Mouse (Mus musculus) adrenal gland, adult 8-10 months (tissue): Measurements from ENCODE around the gene Fbxw8. TPM values are rescaled to one million over a fixed set of nuclear protein-coding genes. Genes with fewer than 3 reads are reported as not detected.

Source experiments
- DNase-seq: peaks from one replicate; pipeline ENCODE4 v3.0.0; 2022
- total RNA-seq, 4 experiments: library from RNA; stranded (reverse); gene quantifications; 2 replicates each; pipeline ENCODE4 v1.2.4; 2022

Gene Fbxw8
- total RNA-seq, 4 experiments from 2014 or later, result 47.0 to 57.6 (median 51.7) TPM

DNA sequence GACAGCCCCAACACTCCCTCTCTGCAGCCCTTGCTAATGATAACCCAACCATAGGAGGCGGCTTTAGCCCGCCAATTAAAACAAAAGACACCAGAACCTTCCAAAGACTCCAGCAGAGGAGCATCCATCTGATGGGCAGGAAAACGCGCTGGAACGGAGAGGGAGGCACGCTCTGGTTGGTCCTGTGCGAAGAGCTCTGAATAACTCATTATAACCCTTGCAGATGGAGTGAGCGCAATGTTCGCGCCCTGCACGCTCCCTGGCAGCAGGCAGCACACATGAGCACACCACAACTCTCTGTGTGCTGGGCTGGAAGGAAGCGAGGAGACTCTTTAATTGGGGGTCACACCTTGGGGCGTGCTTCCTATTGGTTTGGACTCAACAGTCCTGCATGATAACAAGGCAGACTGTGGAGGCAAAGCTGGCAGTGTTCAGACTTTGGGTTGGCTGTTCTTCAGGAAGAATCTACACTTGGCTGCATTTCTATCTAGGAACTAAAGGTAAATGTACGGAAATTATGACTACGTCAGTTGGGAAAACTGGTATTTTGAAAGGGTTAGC is 82.0 kb downstream of the Fbxw8 start:
- no peak for DNase-seq

DNA sequence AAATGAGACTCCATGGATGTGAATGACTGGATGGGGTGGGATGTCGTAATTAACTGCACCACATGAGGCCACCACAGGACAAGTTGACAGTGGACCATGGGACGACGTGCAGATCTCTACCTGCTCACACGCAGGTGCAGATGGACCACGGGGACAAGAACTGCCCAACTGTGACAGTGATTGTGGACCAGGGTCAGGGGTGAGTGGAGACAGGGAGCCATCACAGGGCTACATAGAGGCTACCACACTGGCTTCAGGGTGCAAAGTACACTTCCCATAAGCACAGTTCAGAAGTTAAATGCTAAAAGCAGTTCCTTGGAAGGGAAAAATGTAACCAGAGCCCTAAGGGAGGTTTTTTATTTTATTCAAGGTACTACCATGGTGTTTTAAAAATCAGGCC is 83.5 kb downstream of the Fbxw8 start:
- DNase-seq, result no peak

DNA sequence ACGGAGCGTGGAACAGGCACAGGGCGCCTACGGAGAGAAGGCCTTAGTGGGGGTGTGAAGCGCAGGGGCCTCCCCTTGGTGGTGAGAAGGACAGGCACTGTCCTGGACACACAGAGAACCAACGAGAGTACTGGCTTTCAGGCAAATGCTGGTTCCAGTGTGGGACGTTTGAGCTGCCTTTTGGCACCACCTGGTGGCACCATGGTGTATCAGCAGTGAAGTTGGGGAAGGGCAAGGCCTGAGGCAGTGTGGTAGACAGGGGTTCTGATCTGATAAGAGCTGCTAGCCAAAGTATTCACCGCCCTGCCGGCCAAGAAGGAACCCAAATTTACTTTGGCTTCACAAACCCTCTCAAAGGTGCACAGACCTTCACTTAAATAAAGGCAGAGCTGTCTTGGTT is 85.9 kb downstream of the Fbxw8 start:
- DNase-seq, result peak; percentile 72

DNA sequence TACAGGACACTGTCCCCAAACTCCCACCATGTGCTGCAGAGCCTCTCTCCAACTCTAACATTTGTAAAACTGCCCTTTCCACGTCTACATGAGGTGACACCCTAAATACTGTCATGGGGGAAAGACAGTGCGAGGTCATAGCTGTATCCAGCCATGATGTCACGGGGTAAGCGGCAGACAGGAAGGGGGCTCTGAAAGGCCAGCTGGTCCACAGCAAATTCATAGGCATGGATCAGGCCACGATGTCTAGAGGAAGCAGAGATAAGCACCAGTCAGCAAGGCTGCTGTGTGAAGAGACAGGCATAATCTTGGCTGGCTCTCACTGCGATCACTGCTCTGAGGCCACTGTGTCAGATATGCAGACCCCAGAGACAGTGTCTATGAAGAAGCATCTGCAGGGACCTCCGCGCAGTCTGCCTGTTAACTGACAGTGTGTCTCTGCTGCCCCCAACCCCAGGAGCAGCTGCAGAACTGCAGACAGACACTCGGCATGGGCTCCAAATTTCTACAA is 87.2 kb downstream of the Fbxw8 start:
- DNase-seq, result no peak

DNA sequence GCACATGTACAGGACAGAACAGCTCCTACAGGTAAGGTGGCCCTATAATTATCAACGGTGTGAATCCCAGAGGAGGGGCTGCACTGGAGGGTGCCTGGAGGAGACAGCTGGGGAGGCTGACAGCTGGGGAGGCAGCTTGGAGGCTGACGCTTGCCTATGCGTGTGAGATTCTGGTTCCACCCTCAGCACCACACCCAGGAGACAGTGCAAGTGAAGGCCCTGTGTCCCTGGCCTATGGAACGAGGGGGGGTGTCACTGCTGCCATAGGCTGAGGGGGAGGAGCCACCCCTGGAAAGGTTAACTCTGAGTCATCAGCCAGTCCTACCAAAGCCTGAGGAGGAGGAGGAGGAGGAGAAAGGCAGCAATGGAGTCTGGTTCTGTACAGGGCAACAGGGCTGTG is 87.7 kb downstream of the Fbxw8 start:
- DNase-seq, result peak; percentile 60

DNA sequence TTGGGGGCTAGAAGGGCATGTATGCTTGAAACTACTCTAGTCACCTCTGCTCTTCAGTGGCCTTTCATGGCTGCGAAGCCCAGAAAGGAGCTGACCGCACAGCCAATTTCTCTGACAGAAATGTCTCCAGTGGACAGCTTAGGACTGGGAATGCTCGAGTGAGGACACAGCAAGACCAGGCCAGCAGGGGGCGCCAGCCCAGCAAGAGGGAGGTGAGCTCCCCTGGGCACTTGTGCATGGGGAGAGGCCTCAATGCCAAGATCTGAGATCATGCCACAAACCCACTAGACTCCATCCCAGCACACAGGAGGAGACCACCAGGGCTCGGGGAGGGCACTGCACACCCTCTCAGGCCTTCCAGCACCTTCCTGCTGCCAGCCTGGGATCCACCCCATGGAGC is 88.4 kb downstream of the Fbxw8 start:
- peak; percentile 69 for DNase-seq

DNA sequence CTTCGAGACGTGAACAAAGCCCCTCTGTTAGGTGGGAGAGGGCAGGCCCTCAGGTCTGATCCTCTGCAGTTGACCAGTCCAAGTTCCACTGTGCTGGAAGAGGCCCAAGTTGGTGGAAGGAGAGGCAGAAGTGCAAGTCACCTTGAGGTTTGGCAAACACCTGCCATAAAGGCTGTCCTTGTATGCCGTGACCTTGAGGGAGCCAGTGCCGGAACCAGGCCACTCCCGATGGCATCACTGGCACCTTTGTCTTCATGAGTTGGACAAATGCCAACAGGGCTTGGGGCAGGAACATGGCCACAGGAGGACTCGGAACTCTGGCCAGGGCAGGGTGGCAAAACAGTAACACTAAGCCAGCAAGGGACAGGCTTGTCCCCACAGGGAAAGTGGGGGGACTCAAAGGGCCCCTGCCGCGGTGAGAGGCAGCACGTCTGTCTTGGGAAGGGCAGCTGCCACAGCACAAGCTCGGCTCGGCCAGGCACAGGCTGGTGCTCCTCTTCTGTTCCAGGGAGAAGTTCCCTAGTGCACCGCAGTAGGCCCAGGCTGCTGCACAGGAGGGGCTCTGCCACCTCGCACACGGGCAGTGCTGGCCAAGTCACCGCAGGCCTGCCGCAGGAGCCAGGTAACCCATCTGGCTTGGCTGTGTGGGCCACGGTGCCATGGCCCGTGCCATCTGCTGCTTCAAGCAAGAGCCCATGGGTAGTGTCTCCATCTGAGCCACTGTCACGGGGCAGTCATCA is 89.6 kb downstream of the Fbxw8 start:
- peak; percentile 49 for DNase-seq

DNA sequence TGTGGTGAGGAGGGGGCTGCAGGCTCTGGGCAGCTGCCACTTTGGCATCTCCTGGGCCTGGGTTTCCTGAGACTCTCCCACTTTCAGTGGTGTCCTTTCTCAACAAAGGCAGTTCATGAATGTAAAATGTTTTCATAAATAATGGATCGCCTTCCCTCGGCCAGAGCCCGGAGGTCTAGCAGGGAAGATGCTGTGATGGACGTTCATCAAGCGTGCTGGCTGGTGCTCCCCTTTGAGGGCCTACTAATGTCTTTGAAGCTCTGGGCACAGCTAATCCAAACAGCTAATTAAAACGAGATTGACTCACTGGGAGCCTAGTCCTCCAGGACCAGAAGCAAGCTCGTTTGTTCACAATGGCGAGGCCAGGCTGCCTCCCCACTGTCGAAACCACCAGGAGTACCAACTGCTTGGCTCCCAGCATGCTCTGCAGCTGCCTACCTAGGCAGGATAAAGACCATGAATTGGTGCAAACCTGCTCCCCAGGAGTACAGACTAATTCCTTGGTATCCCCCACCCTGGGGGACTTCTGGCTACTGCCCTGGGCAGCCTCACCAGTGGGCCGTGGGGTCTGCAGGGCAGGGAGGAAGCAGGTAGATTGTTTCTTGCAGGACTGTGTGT is 90.9 kb downstream of the Fbxw8 start:
- DNase-seq, result no peak

DNA sequence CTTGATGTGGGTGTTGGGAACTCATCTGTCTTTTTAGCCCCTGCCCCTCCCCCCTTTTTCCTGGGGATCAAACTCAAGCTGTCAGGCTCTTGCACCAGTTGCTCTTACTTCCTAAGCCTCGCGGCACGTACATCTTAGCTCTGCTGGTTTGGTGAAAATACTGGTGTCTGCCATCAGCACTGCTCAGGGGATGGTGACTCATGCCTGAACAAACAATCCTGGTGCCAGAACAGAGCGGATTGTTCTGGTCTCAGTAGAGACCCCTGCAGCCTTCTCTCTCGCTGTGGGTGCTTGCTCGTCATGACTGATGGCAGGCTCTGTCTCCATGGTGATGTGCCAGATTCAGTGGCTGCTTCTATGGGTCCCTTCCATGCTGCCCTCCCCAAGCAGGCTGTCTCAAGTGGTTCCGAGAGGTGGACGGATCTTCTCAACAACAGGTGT is 92.1 kb downstream of the Fbxw8 start:
- DNase-seq, result no peak

DNA sequence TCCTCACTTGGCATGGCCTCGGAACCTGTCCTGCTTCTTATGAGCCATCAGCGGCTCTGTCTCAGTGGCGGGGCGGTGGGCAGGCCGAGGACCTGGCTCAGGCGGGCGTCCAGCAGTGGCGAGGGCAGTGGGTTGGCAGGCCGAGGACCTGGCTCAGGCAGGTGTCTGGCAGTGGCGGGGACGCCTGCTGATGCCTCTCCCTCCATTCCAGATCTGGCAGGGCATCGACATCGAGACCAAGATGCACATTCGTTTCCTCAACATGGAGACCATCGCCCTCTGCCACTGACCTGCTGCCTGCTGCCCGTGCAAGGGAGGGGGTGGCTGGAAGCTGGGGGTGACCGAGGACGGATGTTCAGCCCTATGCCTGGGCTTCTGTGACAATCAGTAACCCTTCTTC is 93.9 kb downstream of the Fbxw8 start:
- DNase-seq, result no peak

DNA sequence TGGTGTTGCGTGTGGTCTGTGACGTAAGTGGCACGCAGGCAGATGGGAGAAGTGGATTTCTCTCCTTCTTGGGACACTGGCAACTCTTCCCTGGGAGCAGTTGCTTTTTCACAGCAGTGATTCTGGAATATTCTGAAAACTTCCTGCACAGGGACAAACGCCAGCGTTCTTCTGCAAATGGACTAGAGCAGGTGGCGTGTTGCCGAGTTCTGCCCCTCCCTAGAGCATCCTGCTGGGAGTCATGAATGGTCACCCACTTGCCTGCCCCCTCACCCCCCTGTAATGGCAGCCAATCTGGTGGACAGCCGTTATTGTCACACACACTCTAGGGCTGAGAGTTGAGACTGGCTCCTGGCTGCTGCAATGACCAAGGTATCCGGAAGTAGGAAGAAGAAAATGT is 95.6 kb downstream of the Fbxw8 start:
- DNase-seq, result no peak

DNA sequence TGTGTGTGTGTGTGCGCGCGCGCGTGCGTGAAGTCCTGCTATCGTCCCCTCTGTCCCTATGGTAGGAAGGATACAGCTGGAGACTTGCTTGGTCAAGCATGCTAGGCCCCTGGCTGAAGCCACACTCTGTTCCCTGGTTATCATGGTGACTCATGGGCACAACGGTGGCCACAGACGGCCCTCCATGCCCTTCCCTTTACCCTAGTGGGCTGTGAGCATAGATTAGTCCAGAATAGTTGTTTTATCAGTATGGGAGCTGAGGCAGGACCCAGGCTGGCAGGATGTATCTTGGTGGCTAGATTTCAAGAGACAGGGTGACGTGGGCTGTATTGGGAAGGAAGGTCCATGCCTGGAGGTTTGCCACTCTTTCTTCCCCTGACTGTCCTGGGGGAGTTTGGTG is 96.4 kb downstream of the Fbxw8 start:
- DNase-seq, result no peak

DNA sequence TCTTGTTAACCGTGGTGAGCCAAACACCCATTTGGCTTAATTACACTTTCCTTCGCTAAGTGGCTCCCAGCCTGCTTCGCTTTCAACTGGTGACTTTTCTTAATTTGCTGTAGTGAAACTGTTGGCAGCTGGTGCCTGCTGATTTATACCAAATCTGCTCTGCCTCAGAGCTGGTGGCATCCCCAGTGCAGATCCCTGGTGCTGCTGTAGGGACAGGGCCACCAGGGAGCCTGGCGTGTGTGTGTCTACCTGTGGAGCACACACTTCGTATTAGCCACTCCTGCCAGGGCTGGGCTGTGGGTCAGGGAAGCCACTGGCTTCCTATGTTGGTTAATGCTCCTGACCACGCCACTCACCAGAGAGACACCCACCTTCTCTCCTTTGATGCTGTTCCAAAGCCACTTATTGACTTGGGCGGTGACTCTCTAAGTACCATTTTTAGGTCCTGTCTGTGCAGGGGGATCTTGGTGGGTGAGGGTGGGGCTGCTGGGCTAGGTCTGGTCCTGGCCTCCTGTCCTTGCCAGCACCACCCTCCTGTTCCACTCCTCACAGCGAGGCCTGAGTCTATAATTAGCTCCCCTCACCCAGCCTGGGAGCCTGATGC is 97.7 kb downstream of the Fbxw8 start:
- DNase-seq, result no peak

DNA sequence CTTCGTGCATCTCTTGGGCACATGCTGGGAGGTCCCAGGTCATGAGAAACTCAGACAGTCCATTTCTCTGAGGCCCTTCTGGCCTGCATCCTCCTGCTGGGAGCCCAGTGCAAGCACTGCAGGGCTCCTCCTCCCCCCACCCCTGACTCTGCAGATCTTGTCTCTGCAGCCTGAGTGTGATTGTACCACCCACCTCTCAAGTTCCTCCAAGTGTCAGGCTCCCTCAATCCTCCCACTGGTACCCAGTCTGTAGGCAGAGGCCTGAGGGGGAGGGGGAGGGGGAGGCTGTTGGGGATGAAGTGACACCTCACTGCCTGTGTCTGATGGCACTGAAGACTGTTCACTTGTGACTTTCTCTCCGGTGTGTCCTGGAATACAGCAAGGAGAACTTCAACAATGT is 102.1 kb downstream of the Fbxw8 start:
- no peak for DNase-seq

DNA sequence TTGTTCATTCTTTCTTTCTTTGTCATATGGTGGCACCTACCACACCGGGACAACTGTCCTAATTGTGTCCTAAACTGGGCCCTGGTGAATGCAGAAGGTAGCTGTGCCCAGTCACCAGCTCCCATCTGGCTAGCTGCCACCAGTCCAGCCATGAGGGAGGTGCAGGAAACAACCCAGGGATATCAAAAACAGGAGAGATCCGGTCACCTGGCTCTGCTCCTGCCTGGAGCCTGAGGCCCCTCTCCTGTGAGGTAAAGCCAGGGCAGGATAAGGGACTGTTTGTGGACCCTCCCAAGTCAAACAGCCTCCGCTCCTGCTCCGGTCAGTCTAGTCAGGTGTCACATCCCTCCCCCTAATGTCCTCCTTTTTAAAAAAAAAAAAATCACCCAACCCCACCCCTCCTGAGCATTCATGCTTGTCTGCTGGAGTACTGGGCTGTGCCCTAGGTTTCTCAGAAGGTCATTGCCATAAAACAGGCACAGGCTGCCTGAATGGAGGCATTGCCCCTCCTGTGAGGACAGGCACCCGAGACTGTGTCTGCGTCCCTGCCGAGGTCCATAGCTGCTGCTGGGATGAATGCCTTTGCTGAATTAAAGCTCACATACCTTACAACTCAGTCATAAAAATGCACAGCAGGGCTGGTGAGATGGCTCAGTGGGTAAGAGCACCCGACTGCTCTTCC is 103.1 kb downstream of the Fbxw8 start:
- no peak for DNase-seq

DNA sequence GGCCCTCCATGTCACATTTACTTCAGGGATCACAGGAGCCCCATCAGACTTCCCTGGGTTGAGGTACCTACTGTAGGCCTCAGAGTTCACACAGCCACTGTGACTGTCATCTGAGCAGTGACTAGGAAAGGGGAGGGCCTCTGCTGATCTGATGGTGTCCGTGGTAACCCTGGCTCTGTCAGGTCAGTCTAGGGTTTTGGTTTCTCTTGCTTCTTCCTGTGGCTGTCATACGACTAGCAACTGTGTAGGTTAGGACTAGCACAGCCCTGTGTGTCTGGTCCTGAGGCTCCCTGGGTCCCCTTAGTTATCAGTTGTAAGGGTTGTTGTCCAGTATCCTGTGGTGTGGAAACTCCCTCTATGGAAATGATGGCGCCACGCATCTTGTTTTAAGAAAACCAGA is 104.5 kb downstream of the Fbxw8 start:
- DNase-seq, result no peak

DNA sequence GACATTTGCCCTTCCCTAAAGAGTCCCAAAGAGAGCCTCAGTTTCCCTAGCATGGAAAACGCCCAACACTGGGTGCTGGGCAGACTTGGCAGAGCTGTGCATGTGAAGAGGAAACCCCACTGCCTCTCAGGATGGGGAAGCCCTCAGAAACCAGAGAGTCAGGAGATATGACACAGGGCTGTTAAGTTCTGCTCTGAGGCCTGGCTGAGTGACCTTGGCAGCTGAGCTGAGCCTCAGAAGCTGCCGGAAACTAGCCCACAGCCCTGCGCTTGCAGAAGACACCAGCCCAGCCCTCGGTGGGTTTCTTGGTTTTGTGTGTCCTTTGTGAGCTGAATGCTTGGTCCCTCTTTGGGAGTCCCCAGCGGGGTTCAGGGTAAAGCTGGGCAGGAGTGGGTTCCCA is 106.3 kb downstream of the Fbxw8 start:
- DNase-seq, result no peak

DNA sequence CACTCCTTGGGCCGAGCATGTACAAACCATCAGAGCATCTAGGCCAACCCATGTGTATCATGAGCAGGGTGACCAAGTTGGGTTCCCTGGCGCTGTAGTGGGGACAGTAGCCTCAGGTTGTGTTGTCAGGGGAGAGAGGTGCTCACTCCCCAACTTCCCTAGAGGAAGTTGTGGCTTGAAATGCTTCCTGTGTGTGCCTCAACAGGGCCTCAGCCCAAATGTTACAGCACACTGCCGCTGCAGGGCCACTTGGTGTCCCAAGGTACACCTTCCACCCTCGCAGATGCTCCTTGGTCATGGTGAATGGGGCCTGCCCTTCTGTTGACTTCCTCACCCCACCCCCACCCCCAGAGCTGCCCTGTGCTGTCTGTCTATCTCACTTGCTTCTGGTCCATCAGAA is 106.9 kb downstream of the Fbxw8 start:
- no peak for DNase-seq

DNA sequence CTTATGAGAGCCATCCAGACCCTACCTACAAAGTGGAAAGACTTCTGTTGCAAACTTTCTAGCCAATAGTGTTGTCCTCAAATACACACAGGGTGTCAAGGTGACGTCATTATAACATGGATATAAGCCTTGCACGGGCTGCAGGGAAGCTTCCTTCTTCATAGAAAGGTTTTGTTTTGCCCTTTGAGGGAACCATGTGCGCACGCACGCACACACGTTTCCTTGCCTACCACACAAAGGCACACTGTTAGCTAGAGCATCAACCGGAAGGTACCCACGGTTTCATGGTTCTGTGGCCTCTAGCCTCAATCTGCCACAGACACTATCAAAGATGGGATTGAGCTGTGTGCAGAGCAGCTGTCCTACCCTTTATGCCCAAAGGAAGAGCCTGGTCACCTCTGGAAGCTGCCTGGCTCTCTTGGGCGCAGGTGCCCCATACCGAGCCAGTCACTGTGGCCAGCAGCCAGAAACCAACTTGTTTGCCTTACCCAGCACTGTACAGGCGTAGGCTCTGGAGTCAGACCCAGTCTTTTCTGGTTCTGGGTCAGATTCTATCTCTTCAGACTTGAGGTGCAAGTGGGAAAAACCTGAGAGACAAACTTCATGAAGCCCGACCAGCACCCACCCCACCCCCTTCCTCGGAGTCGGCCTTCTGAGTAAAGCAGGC is 108.0 kb downstream of the Fbxw8 start:
- DNase-seq, result no peak

DNA sequence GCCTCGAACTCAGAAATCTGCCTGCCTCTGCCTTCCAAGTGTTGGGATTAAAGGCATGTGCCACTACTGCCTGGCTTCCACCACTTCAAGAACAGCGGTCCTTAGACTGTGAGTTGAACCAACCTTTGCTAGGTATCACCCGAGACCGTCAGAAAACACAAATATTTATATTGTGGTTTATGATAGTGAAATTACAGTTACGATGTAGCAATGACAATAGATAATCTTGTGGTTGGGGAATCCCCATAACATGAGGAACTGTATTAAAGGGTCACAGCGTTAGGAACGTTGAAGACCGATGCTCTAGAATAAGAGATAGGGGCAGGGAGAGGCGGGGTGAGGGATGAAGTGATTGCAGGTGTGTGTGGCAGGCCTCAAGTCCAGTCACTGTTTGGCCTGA is 109.9 kb downstream of the Fbxw8 start:
- DNase-seq, result no peak

DNA sequence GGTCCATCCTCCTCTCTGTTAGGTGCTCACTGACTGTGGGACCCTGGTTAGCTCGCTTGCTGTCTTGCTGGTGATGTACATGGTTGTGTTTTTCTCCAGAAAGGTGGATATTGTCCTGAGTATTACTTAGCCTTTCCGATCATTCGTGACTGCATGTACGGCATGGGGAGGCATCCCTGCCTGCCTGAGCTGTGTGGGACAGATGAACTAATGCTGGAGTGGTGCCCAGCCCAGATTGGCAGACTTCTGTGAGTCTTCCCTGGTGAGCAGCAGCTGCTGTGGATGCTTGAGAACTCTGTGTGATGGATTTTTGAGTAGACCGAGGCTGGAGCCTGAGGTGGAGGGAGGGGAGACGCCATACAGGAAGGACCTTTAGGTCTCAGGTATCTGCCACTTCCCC is 110.4 kb downstream of the Fbxw8 start:
- no peak for DNase-seq

DNA sequence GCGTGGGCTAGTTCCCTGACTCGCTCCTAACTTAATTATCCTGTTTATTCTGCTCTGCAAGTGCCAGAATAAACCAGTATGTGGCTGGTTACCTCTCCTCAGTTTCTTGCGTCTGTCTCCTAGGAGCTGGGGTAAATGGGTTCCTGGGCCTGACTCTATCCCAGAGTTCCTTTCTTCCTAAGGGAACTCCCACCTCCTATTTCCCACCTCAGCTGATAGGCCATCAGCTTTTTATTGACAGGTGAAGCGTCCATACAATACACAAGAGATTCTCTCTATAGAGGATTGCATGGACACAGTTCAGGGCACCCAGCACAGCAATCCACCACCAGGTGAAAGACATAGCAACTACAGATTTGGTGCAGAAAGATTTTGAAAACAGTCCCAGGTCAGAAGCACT is 111.5 kb downstream of the Fbxw8 start:
- DNase-seq, result no peak
